Mouse (Mus musculus) fat pad, adult 2 months (tissue): ENCODE data around the gene Uck2.

Experiments used
- DNase-seq: peaks from one replicate; pipeline ENCODE4 v3.0.0-alpha.2; 2011; ENCODE audit warnings: low read depth, low spot score; ENCODE audit errors: extremely low read depth

Uck2 gene

DNA sequence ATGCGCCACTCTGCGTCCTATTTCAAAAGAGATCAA is at the start of gene Uck2:
Gene Uck2 (minus strand): TSS at position 1 of the 36 bp plus-strand sequence.
- no peak for DNase-seq

GRCm38 (mm10) chr1:167331106-167331505 is 46.0 kb upstream of the Uck2 start:
- DNase-seq: no peak

DNA sequence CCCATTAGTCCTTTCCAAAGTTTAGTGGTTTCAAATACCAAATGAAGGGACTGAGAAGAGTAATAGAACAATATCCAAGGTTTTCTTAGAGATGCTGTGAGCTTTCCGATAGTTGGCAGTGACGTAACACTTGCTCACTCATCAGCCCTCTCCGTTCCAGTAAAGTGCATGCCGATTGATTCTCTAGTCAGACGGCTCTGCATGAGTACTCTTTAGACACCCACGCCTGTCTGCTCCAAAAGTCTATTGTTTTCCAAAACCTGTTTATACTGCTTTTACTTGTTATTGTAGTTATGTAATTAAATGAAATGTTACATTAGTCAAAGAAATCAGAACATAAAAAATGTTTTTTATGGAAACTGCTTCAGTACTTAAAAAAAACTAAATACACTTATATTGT is 43.7 kb upstream of the Uck2 start:
- no peak for DNase-seq

GRCm38 (mm10) chr1:167321691-167322090 is 36.6 kb upstream of the Uck2 start:
- DNase-seq: no peak

- no peak for DNase-seq
Observed at GRCm38 (mm10) chr1:167313220-167313619, 28.1 kb upstream of the Uck2 start.

DNA sequence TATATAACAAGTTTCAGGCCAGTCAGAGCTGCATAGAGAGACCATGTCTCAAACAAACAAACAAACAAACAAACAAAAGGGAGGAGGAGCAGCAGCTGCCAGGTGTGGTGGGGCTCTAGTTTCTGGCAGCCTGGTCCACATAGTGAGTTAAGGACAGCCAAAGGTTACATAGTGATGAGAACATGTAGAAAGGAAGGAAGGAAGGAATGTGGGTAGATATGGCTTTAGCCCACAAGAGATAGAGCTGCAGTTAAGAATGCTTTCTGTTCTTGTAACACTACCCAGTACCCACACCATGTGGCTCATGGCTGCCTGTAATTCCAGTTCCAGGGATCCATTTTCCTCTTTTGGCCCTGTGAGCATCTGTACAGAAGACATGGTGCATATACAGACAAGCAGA is 27.2 kb upstream of the Uck2 start:
- DNase-seq: no peak

GRCm38 (mm10) chr1:167308261-167309054 is 23.3 kb upstream of the Uck2 start, which contains the start of gene Tmco1:
Gene Tmco1 (plus strand): TSS chr1:167308378.
- no peak for DNase-seq

GRCm38 (mm10) chr1:167307674-167308073 is 22.6 kb upstream of the Uck2 start:
- DNase-seq: no peak

GRCm38 (mm10) chr1:167306451-167307240 is 21.5 kb upstream of the Uck2 start:
- no peak for DNase-seq

GRCm38 (mm10) chr1:167305501-167306137 is 20.5 kb upstream of the Uck2 start:
- no peak for DNase-seq

- no peak for DNase-seq
Observed at GRCm38 (mm10) chr1:167300122-167300521, 15.0 kb upstream of the Uck2 start.

GRCm38 (mm10) chr1:167295679-167296402 is 10.7 kb upstream of the Uck2 start:
- DNase-seq: no peak

DNA sequence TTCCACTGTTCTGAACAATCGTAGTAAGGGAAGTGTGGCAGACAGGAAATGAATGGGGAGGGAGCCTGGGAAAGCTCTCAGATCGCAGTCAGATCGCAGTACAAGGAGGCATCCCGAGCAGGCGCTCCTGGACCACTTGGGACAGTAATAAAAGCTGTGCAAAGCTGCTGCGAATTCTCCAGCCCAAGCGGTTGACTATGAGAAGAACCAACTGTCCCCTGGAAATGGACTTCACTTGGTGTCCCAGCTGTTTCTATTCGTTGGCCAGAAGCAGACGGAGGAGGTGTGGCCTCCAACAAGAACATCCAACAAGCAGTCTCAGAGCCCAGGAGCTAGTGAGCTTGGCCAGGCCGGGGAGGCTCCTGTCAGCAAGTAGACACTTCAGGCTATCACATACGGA is 7.3 kb upstream of the Uck2 start:
- DNase-seq: no peak

- no peak for DNase-seq
Observed at GRCm38 (mm10) chr1:167291610-167292009, 6.5 kb upstream of the Uck2 start.

GRCm38 (mm10) chr1:167290263-167290592 is 5.1 kb upstream of the Uck2 start:
- no peak for DNase-seq

DNA sequence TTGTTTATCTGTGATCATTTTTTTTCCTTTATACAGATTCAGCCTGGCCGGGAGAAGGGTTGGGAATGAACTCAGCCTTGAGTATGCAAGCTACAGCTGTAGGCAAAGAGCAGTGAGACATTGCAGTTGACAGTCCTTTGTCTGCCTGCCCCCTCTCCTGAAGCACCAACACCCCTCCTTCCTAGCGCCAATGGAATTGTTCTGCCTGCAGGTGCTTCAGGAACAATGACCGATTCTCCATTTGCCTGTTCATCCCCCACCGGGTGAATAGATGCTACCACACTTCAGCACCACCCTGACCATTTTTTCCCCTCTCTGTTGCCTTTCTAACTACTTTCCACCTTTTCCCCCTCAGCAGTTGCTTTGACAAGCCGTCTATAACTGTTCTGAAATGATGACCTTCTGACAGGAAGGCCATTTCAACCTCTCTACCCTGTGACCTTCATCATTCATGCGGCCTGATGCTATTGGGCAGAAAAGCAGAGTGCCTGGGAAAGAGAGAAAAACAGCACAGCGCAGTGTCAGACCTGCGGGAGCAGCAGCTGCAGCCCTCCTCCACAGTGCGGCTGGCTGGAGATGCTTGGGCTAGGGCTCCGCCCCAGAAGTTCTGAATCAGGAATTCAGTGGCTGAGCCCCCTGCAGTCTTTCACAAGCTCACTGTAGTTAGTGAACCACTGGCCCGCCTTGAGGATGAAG is 4.6 kb upstream of the Uck2 start:
- DNase-seq: no peak

- DNase-seq: no peak
Observed at GRCm38 (mm10) chr1:167288665-167289538, 3.8 kb upstream of the Uck2 start.

GRCm38 (mm10) chr1:167287156-167287555 is 2.0 kb upstream of the Uck2 start:
- no peak for DNase-seq

DNA sequence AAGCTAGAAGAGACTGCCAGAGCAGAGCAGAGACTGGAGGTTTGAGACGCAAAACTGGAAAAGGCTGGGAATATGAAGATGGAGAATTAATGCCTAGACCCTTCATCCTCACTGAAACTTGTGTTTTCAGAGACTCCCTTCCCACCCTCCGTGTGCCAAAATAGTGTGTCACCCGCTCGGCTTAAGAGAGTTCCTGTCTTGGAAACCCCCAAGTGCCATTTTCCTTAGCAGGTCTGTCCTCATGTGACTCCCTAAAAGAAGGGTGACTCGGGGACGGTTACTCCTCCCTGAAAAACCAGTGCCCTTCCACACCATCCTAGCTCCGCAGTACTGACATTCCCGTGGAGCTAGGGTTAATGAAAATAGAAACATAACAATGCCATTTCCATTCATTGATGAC is 236 bp upstream of the Uck2 start:
- no peak for DNase-seq

GRCm38 (mm10) chr1:167284837-167285319 is 242 bp downstream of the Uck2 start:
- DNase-seq: no peak
